Mouse (Mus musculus) CH12.LX (cell line): Measurements from ENCODE around the gene Serpina9.

Experiments
- CTCF ChIP-seq, 2 experiments: IDR thresholded peaks in 1 of 2; conservative IDR thresholded peaks in 1 of 2; 2 replicates each; pipeline ENCODE4 v1.5.1; 2011 to 2012; ENCODE audit warnings: low read depth in 2 of 2, low read length in 2 of 2, improper control_type of control experiment in 1 of 2, inconsistent platforms in 1 of 2, mild to moderate bottlenecking in 1 of 2, moderate library complexity in 1 of 2
- MXI1 ChIP-seq: IDR thresholded peaks from 2 replicates; pipeline ENCODE4 v1.6.1; 2011; ENCODE audit warnings: mild to moderate bottlenecking, low read depth, low read length, improper control_type of control experiment
- RAD21 ChIP-seq: IDR thresholded peaks from 2 replicates; pipeline ENCODE4 v1.6.1; 2011; ENCODE audit warnings: low read depth, mild to moderate bottlenecking, low read length, improper control_type of control experiment, moderate library complexity
- USF1 ChIP-seq: IDR thresholded peaks from 2 replicates; pipeline ENCODE4 v1.6.1; 2014; ENCODE audit warnings: low read depth, mild to moderate bottlenecking, inconsistent platforms, low read length, improper control_type of control experiment

GRCm38 (mm10) chr12:104061862-104062261 lies 48.3 kb upstream of the Serpina9 start:
- no peak for TF ChIP-seq CTCF (conservative IDR thresholded peaks at IDR 0.05 in 1 of 2, IDR thresholded peaks at IDR 0.05 in 1 of 2; ENCODE audit: low read depth in 2 of 2, low read length in 2 of 2)
- no peak for TF ChIP-seq RAD21
- TF ChIP-seq MXI1: peak; percentile 75
- no peak for TF ChIP-seq USF1
